Mouse (Mus musculus): ENCODE data around the gene Nos1ap.

- TF ChIP-seq POLR2A (IDR thresholded peaks at IDR 0.05; ENCODE audit: low read depth, low read length) (no peak), CTCF (conservative IDR thresholded peaks at IDR 0.05; ENCODE audit: insufficient read depth, insufficient read length, low read depth, low read length) (peak; percentile 99)
Observed at GRCm38 (mm10) chr1:170632385-170632784, 42.7 kb upstream of the Nos1ap start.
